Mouse (Mus musculus) cerebellum, postnatal 25 days (tissue): ENCODE measurements around the gene Zhx3.

ENCODE experiments used
- DNase-seq, 2 experiments: peaks; one replicate each; pipeline ENCODE4 v3.0.0; 2021; ENCODE audit warnings: mixed read lengths in 2 of 2

The Zhx3 gene

GRCm38 (mm10) chr2:160725877-160726864 lies 146.6 kb downstream of the Zhx3 start:
- no peak for DNase-seq

GRCm38 (mm10) chr2:160724536-160724935 lies 148.3 kb downstream of the Zhx3 start:
- no peak for DNase-seq

GRCm38 (mm10) chr2:160723613-160724375 lies 149.0 kb downstream of the Zhx3 start:
- DNase-seq = no peak

- DNase-seq = no peak
Observed at GRCm38 (mm10) chr2:160722714-160723113, 150.1 kb downstream of the Zhx3 start.

- no peak for DNase-seq
Observed at GRCm38 (mm10) chr2:160718811-160719210, 154.0 kb downstream of the Zhx3 start.

GRCm38 (mm10) chr2:160717269-160717668 lies 155.5 kb downstream of the Zhx3 start:
- DNase-seq = peak; percentile 30 to 71

GRCm38 (mm10) chr2:160715463-160716030 lies 157.3 kb downstream of the Zhx3 start:
- no peak for DNase-seq

GRCm38 (mm10) chr2:160707673-160708072 lies 165.1 kb downstream of the Zhx3 start:
- DNase-seq = no peak

- no peak for DNase-seq
Observed at GRCm38 (mm10) chr2:160702824-160703223, 170.0 kb downstream of the Zhx3 start.

- no peak for DNase-seq
Observed at GRCm38 (mm10) chr2:160701603-160702002, 171.2 kb downstream of the Zhx3 start.

- no peak for DNase-seq
Observed at GRCm38 (mm10) chr2:160700271-160700670, 172.5 kb downstream of the Zhx3 start.
